Mouse (Mus musculus) forebrain, embryonic 12.5 days (tissue): ENCODE measurements around the gene Dcp1a. TPM values are rescaled to one million over a fixed set of nuclear protein-coding genes. Genes with fewer than 3 reads are reported as not detected.

Experiments
- ATAC-seq: fragments of 200-750 bp; cut with Nextera tagmentation; 2 replicates; pipeline ENCODE4 v1.8.0; 2017; ENCODE audit warnings: moderate TSS enrichment; ENCODE audit not compliant: low FRiP score
- H3K27ac ChIP-seq: fragments of 300-500 bp; sonication (generic); 2 replicates; pipeline ENCODE4 v1.5.1; 2016; ENCODE audit warnings: mild to moderate bottlenecking
- H3K27me3 ChIP-seq: fragments of 300-500 bp; sonication (generic); 2 replicates; pipeline ENCODE4 v1.6.1; 2016; ENCODE audit warnings: mild to moderate bottlenecking
- H3K36me3 ChIP-seq: fragments of 300-500 bp; sonication (generic); replicated peaks from 2 replicates; pipeline ENCODE4 v1.6.1; 2016; ENCODE audit warnings: mild to moderate bottlenecking
- H3K4me1 ChIP-seq: fragments of 300-500 bp; sonication (generic); 2 replicates; pipeline ENCODE4 v1.6.1; 2016
- H3K4me2 ChIP-seq: fragments of 300-500 bp; sonication (generic); 2 replicates; pipeline ENCODE4 v1.6.1; 2016; ENCODE audit warnings: mild to moderate bottlenecking, moderate library complexity
- H3K4me3 ChIP-seq: fragments of 300-500 bp; sonication (generic); replicated peaks from 2 replicates; pipeline ENCODE4 v1.5.1; 2016; ENCODE audit warnings: mild to moderate bottlenecking
- H3K9ac ChIP-seq: fragments of 300-500 bp; sonication (generic); 2 replicates; pipeline ENCODE4 v1.6.1; 2016; ENCODE audit warnings: mild to moderate bottlenecking
- H3K9me3 ChIP-seq: fragments of 300-500 bp; sonication (generic); 2 replicates; pipeline ENCODE4 v1.6.1; 2016
- WGBS: fragments of 180-500 bp; shearing (Covaris S2); methylation state at CpG from one replicate; pipeline ENCODE4 v1.1.7; 2016; 5-methylcytosine and 5-hydroxymethylcytosine counted together
- polyA plus RNA-seq: library from polyadenylated mRNA; unstranded; fragments of >200 nt; fragmentation: Nextera tagmentation; extraction: Ambion mirVana; gene quantifications from 2 replicates; pipeline ENCODE4 v1.2.1, GENCODE M21; 2016

Dcp1a gene
- polyA plus RNA-seq, 1 experiment from 2014 or later = 31.5 TPM

- H3K36me3 ChIP-seq = no peaks in the 10 kb centered on the region
- no peaks in the 10 kb centered on the region for H3K9me3 ChIP-seq
- no peak overlapping the region for H3K4me2 ChIP-seq
- 73% methylated on average over 5 of the region's 5 CpGs for WGBS
- no peak for ATAC-seq
- H3K4me3 ChIP-seq = no peak overlapping the region
- H3K27ac ChIP-seq = no peak overlapping the region
- H3K4me1 ChIP-seq = no peaks in the 10 kb centered on the region
- 0 out of 2 replicates have a peak, but pooled peaks cover 6% of the 10 kb centered on the region for H3K27me3 ChIP-seq
- H3K9ac ChIP-seq = no peak overlapping the region
These were observed 5.7 kb upstream of the Dcp1a start for GRCm38 (mm10) chr14:30473605-30474004.

DNA sequence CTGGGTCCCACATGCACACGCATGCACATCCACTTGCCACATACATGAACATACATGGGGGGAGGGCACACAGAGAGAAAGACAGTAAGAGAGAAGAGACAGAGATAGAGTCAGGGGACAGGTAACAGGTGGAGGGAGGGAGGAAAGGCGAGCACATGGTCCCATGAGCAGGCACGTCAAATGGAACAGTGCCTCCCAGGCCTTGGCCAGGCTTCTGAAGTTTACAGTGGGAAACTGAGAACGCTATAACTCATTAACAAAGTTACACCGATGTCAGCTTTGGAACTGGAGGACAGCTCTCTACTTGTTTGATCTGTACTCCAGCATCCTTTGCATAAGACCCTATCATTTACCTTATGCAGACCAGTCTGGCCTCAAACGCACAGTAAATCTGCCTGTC lies 4.9 kb upstream of the Dcp1a start:
- Histone ChIP-seq H3K4me2 (no peak overlapping the region), H3K4me1 (no peaks in the 10 kb centered on the region), H3K4me3 (no peak overlapping the region), H3K27ac (no peak overlapping the region), H3K27me3 (0 out of 2 replicates have a peak, but pooled peaks cover 6% of the 10 kb centered on the region), H3K36me3 (no peaks in the 10 kb centered on the region), H3K9ac (no peak overlapping the region), H3K9me3 (no peaks in the 10 kb centered on the region)
- ATAC-seq = no peak
- WGBS = 85% methylated on average over 6 of the region's 6 CpGs

DNA sequence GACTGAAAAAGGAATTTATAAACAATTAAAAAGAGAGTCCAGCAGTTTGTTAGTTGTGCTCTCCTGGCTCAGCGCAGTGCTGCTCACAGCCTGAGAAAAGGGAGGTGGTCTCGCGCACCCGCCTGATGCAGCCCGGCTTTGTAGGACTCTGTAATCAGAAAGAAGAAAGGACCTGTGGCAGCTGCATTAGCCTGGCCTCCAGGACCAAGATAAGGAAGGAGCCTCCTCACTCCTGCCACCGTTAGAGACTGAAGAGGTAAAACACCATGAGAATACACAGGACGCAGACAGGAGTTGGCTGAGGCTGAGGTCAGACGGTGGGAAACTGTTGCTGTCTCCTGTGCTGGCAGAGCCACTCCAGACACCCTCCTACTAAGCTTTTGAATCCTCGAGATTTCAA lies 12.0 kb downstream of the Dcp1a start, which contains the start of gene Cacna1d:
Gene Cacna1d, minus strand, starts transcription at position 114 of the 400 bp plus-strand sequence.
- H3K27ac ChIP-seq = no peak within 1 kb of the TSS
- H3K9ac ChIP-seq = no peak within 1 kb of the TSS
- H3K4me1 ChIP-seq = no peaks in the 10 kb centered on the region
- no peak within 1 kb of the TSS for H3K4me3 ChIP-seq
- no peak within 1 kb of the TSS for H3K4me2 ChIP-seq
- WGBS = 89% methylated on average over 9 of the region's 9 CpGs
- H3K36me3 ChIP-seq = peaks cover 48% of the 10 kb centered on the region
- no peaks in the 10 kb centered on the region for H3K9me3 ChIP-seq
- no peak for ATAC-seq
- H3K27me3 ChIP-seq = no peaks in the 10 kb centered on the region

GRCm38 (mm10) chr14:30493276-30493675 lies 13.9 kb downstream of the Dcp1a start:
- H3K9ac ChIP-seq = no peak overlapping the region
- H3K36me3 ChIP-seq = peaks cover 39% of the 10 kb centered on the region
- no peaks in the 10 kb centered on the region for H3K27me3 ChIP-seq
- no peaks in the 10 kb centered on the region for H3K9me3 ChIP-seq
- H3K27ac ChIP-seq = no peak overlapping the region
- no peak for ATAC-seq
- no peak overlapping the region for H3K4me2 ChIP-seq
- 76% methylated on average over 1 of the region's 1 CpGs for WGBS
- H3K4me3 ChIP-seq = no peak overlapping the region
- no peaks in the 10 kb centered on the region for H3K4me1 ChIP-seq

GRCm38 (mm10) chr14:30494998-30495397 lies 15.7 kb downstream of the Dcp1a start:
- 68% methylated on average over 6 of the region's 6 CpGs for WGBS
- H3K27ac ChIP-seq = no peak overlapping the region
- H3K36me3 ChIP-seq = peaks cover 43% of the 10 kb centered on the region
- H3K4me1 ChIP-seq = no peaks in the 10 kb centered on the region
- H3K9me3 ChIP-seq = no peaks in the 10 kb centered on the region
- ATAC-seq = no peak
- H3K4me2 ChIP-seq = no peak overlapping the region
- no peak overlapping the region for H3K4me3 ChIP-seq
- H3K27me3 ChIP-seq = no peaks in the 10 kb centered on the region
- H3K9ac ChIP-seq = no peak overlapping the region

- Histone ChIP-seq H3K4me2 (no peak overlapping the region), H3K27me3 (no peaks in the 10 kb centered on the region), H3K36me3 (peaks cover 42% of the 10 kb centered on the region), H3K27ac (no peak overlapping the region), H3K9ac (no peak overlapping the region), H3K4me1 (no peaks in the 10 kb centered on the region), H3K4me3 (no peak overlapping the region), H3K9me3 (no peaks in the 10 kb centered on the region)
- WGBS = 95% methylated on average over 2 of the region's 2 CpGs
- ATAC-seq = no peak
These were observed 18.9 kb downstream of the Dcp1a start for GRCm38 (mm10) chr14:30498202-30498601.

GRCm38 (mm10) chr14:30504990-30505389 lies 25.7 kb downstream of the Dcp1a start:
- Histone ChIP-seq H3K9ac (no peak overlapping the region), H3K27me3 (no peaks in the 10 kb centered on the region), H3K4me3 (no peak overlapping the region), H3K4me2 (no peak overlapping the region), H3K4me1 (no peaks in the 10 kb centered on the region), H3K36me3 (peaks cover 69% of the 10 kb centered on the region), H3K27ac (no peak overlapping the region), H3K9me3 (no peaks in the 10 kb centered on the region)
- WGBS = 85% methylated on average over 5 of the region's 5 CpGs
- ATAC-seq = no peak

- Histone ChIP-seq H3K4me2 (no peak overlapping the region), H3K9ac (no peak overlapping the region), H3K4me3 (no peak overlapping the region), H3K27me3 (no peaks in the 10 kb centered on the region), H3K4me1 (no peaks in the 10 kb centered on the region), H3K27ac (no peak overlapping the region), H3K36me3 (peaks cover 70% of the 10 kb centered on the region), H3K9me3 (no peaks in the 10 kb centered on the region)
- WGBS = 93% methylated on average over 6 of the region's 6 CpGs
- ATAC-seq = no peak
These were observed 31.0 kb downstream of the Dcp1a start for GRCm38 (mm10) chr14:30510214-30510763.

DNA sequence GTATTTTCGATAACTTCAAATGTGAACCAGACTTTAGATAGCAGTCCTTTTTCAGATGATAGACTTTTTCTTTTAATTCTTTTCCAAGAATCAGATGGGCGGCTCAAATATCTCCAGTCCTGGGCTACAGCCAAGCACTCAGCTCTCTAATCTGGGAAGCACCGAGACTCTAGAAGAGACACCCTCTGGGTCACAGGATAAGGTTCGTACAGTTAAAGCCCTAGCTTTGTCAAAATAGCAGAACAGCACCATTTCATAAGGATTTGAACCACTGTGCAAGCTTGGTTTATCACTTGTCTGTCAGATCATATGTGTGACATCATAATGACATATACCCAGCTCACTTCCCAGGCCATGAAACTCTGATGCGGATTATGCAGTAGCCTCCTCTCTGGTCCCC lies 33.6 kb downstream of the Dcp1a start:
- no peak for ATAC-seq
- no peak overlapping the region for H3K4me3 ChIP-seq
- H3K9me3 ChIP-seq = no peaks in the 10 kb centered on the region
- no peak overlapping the region for H3K9ac ChIP-seq
- H3K27me3 ChIP-seq = no peaks in the 10 kb centered on the region
- H3K27ac ChIP-seq = no peak overlapping the region
- peaks cover 60% of the 10 kb centered on the region for H3K36me3 ChIP-seq
- no peaks in the 10 kb centered on the region for H3K4me1 ChIP-seq
- 91% methylated on average over 5 of the region's 5 CpGs for WGBS
- H3K4me2 ChIP-seq = no peak overlapping the region

DNA sequence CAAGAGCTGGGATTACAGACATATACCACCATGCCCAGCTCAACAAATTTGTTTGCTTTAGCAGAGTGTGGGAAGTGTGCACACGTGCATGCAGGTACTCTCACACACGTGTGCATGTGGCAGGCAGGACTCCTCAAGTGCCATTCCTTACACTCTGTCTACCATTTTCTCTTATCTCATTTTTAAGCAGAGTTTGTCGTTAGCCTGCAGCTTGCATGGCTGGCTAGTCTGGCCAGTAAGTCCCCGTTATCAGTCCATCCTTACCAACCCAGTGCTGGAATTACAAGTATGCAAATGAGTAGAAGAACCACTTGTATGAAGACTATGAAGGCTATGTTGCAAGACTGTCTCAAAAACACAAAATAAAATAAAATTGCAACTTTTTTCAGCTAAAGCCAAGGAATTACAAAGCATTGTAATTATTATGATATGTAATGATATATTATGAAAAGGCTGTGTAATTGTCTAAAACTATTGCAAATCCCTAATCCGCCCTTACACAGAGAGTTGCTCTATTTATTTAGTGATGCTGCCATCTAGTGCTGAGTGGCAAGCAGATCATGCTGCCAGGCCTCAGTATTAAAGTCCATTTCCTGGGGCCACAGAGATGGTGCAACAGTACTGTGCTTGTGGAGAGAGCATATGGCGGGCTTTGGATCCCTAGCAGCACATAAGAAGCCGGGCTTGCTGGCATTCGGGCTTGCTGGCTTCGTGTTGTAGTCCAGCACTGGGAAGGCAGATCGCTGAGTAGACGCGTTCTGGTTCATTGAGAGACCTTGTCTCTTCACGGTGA lies 36.8 kb downstream of the Dcp1a start:
- ATAC-seq = no peak
- Histone ChIP-seq H3K27me3 (no peaks in the 10 kb centered on the region), H3K27ac (no peak overlapping the region), H3K4me1 (no peaks in the 10 kb centered on the region), H3K9ac (no peak overlapping the region), H3K4me2 (no peak overlapping the region), H3K9me3 (no peaks in the 10 kb centered on the region), H3K4me3 (no peak overlapping the region), H3K36me3 (peaks cover 63% of the 10 kb centered on the region)
- 89% methylated on average over 13 of the region's 13 CpGs for WGBS

DNA sequence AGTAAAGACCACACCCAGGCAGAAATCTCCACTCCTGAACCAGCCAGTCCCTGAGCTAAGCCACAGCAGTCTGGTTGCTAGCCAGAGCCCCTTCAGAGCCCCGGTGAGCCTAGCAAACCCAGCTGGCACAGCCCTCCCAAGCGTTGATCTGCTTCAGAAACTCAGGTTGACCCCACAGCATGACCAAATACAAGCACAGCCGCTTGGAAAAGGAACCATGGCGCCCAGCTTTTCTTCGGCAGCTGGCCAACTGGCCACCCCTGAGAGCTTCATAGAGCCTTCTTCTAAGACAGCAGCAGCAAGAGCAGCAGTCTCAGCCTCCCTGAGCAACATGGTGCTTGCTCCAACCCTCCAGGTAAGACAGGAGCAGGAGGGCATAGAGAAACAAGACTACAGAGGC lies 40.0 kb downstream of the Dcp1a start:
- Histone ChIP-seq H3K27me3 (no peaks in the 10 kb centered on the region), H3K9me3 (no peaks in the 10 kb centered on the region), H3K4me2 (no peak overlapping the region), H3K27ac (no peak overlapping the region), H3K36me3 (peaks cover 74% of the 10 kb centered on the region), H3K4me3 (no peak overlapping the region), H3K9ac (no peak overlapping the region), H3K4me1 (no peaks in the 10 kb centered on the region)
- ATAC-seq = no peak
- 90% methylated on average over 5 of the region's 5 CpGs for WGBS

DNA sequence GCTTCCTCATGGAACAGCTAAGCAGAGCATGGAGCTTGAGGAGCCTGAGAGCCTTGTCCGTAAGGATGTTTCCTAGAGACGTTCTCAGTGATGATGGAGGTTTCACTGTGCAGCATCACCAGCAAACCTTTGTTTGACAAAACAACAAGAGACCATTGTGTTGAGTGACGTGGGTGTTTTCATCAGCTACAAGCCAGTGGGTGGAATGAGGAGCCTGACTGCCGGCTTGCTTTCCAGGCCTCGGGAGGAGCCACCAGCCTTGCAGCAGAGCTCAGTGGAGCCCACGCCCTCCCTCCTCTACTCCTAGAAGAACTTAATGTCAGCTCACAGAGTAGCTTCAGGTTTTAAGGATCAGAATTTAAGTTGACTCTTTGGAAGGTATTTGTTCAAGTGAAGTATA lies 44.0 kb downstream of the Dcp1a start:
- H3K27ac ChIP-seq = no peak overlapping the region
- ATAC-seq = no peak
- H3K9me3 ChIP-seq = no peaks in the 10 kb centered on the region
- WGBS = 74% methylated on average over 6 of the region's 6 CpGs
- no peaks in the 10 kb centered on the region for H3K4me1 ChIP-seq
- no peak overlapping the region for H3K4me2 ChIP-seq
- peaks cover 85% of the 10 kb centered on the region for H3K36me3 ChIP-seq
- H3K4me3 ChIP-seq = no peak overlapping the region
- H3K27me3 ChIP-seq = no peaks in the 10 kb centered on the region
- no peak overlapping the region for H3K9ac ChIP-seq

DNA sequence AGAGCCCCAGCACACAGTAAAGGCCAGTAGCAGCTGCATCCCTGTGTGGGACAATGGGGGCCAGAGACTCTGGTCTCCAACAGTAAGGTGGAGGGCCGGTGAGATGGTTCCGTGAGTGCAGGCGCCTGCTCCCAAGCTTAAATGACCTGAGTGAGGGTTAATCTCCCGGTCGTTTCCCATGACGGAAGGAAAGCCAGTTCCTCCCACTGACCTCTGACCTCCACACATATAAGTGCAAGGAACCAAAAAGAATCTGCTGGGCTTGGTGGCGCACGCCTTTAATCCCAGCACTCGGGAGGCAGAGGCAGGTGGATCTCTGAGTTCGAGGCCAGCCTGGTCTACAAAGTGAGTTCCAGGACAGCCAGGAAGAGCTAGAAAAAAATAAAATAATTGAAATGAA lies 49.1 kb downstream of the Dcp1a start:
- ATAC-seq = no peak
- Histone ChIP-seq H3K27ac (no peak overlapping the region), H3K4me3 (no peak overlapping the region), H3K9ac (no peak overlapping the region), H3K36me3 (peaks cover 39% of the 10 kb centered on the region), H3K4me1 (peaks cover 11% of the 10 kb centered on the region), H3K4me2 (no peak overlapping the region), H3K9me3 (no peaks in the 10 kb centered on the region), H3K27me3 (no peaks in the 10 kb centered on the region)
- WGBS = 91% methylated on average over 10 of the region's 10 CpGs
